Mouse (Mus musculus) right cerebral cortex, postnatal 25 days (tissue): ENCODE results near the gene Vac14.

Experiments
- DNase-seq: peaks from one replicate; pipeline ENCODE4 v3.0.0; 2022

Vac14 gene

DNA sequence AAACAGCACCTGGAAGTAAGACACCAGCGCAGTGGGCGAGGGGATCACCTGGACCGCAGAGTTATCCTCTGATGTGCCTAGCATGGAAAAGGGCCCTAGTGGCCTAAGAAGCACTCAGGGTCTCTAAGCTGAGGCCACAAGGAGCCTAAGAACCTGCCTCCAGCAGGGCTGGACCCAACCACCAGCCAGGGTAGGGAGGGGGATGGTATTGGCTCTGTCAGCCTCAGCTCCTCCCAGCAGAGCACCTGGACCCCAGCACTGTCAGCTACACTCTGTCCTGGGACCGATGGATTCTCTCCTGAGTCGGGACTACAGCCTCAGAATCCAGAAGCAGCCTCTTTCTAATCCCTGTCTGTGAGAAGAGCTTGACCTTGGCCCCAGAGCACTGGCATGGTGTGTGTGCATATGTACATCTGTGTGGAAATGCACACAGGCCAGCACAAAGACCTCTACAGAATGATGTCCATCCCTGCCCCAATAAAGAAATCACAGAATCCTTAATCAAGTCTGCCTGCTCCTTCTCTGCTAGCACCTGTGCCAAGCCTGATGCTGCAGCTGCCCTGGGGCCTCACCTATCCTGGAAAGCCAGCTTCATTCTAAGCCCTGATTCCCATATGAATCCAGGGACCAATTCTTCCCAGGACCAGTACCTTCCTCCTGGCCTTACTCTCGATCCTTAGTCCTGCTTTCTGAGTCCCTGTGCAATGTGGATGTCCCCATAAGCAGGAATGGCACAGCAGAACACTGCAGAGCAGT lies 101.7 kb downstream of the Vac14 start:
- no peak for DNase-seq

DNA sequence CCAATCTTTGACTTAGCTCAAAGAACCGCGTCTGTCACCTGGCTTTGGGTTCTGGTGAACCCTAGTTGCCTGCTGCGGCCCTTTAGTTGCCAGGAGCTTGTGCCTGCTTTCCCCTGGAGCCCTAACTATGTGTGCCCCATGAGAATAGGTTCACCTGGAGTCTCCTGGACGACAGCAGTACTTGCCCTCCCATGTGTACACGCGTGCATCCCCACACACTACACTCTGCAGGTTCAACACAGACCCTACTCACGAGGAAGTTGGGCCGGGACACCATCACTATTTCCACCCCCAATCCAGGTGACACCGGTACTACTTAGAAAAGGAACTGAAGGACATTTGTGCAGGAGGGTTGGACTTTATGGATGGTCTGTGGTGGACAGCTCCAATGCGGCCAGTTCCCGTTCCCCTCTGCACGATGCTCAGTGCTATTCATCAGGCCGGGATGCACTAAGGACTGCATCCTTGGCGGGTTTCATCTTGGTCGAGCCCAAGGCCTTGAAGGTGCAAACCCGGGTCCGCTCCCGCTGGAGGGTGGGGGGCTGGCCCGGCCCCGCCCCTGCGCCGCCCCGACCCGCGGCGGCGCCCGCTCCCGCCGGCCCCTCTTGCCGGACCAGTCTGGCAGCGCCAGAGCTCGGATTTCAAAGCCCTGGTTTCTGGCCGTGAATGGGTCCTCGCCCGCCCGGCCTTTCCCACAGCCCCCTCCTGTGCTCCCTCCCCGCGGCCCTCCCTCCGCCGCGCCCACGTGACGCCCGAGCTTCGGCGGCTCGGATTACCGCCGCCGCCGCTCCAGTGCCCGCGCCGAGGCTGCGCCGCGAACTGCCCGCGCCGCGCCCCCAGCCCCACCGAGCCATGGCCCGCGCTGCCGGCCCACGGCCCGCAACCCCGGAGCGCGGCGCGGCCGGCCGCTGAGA lies 102.6 kb downstream of the Vac14 start, which contains the start of gene Mtss1l:
TSS of gene Mtss1l (plus strand) at position 792 of the 914 bp plus-strand sequence.
- DNase-seq, result peak; percentile 82

- DNase-seq, result no peak
These were observed 103.4 kb downstream of the Vac14 start for GRCm38 (mm10) chr8:110721606-110722413.

- no peak for DNase-seq
These were observed 104.1 kb downstream of the Vac14 start for GRCm38 (mm10) chr8:110722414-110723011.

DNA sequence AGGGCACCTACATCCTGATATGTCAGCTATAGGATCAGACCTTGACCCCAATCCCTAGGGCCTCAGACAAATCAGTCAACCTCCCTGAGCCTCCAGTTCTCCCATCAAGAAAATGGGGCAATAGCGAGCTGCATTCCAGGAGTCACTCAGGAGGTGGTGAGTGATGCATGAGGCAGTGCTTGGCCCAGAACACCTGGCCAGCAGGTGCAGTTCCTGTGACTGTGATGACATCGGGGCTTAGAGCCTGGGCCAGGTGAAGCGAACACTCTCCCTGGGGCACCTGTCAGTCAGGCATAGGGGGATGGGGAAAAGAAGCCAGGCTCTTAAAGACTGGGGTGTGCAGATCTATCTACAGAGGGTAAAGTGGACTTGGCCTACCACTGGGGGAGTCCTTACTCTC lies 106.1 kb downstream of the Vac14 start:
- no peak for DNase-seq

DNA sequence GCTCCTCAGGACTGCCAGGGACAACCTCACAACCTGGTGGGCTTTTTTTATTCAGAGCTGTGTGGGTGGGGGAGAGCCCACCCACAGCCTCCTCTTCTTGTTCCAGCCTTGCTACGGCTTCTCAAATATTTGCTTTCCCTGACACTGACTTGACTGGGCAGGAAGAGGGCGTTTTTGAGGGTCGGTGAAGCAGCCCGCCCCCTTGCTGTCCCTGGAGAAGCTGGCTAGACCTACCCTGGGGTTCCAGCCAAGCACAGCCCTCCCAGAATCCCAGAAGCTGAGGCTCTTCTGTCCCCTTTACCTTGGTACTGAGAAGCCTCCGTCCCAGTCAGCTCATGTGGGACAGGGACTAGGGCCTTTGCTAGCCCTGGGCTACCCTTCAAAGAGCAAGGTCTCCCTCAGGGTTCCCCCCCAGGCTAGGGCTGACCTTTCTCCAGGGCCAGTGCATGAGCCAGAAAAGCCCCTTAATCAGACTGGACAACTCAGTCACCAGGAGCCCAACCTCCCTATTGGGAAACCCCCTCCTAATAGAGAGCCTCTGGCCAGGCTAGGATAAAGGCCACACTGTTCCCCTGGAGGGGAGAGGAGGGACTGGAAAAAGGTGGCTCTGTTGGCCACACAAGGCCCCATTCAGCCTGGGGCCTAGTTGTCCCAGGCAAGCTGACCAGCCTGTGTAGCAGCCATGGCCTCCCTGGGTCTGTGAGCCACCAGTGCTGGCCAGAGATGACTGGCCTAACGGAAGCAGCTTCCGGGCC lies 106.9 kb downstream of the Vac14 start:
- peak; percentile 43 for DNase-seq

DNA sequence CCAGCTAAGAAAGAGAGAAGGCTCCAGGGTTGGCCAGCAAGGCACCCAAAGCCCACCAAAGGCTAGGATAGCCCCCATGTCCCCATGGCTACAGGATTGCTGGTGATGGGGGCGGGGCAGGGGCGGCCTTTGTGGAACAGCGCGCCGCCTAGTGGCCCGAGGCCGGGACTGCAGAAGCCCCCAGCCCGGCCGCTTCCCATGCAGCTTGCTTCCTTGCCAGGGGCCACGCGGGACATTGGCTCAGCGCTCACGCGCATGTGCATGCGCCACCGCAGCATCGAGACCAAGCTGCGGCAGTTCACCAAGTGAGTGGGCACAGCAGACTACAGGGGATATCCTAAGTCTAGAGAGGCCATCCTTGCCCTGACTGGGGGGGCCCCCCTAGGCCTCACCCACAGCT lies 108.5 kb downstream of the Vac14 start:
- DNase-seq, result peak; percentile 55

- DNase-seq, result peak; percentile 34
These were observed 113.0 kb downstream of the Vac14 start for GRCm38 (mm10) chr8:110731346-110731859.

GRCm38 (mm10) chr8:110733036-110733435 lies 114.7 kb downstream of the Vac14 start:
- DNase-seq, result no peak

DNA sequence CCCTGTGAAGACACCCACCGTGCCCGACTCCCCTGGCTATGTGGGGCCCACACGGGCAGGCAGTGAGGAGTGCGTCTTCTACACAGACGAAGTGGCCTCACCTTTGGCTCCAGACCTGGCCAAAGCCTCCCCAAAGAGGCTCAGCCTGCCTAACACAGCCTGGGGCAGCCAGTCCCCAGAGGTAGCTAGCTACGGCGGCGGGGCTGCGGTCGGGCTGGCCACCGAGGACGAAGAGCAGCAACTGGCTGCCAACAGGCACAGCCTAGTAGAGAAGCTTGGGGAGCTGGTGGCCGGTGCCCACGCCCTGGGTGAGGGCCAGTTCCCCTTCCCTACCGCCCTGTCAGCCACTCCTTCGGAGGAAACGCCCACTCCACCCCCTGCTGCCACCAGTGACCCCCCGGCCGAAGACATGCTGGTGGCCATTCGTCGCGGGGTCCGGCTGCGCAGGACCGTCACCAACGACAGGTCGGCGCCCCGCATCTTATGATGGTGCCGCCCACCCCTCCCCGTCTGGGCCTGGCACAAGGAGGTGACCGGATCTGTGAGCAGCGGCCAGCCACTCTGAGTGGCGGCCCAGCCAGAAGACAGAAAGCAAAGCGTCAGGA lies 120.3 kb downstream of the Vac14 start:
- no peak for DNase-seq

GRCm38 (mm10) chr8:110740629-110741175 lies 122.3 kb downstream of the Vac14 start:
- DNase-seq, result no peak

DNA sequence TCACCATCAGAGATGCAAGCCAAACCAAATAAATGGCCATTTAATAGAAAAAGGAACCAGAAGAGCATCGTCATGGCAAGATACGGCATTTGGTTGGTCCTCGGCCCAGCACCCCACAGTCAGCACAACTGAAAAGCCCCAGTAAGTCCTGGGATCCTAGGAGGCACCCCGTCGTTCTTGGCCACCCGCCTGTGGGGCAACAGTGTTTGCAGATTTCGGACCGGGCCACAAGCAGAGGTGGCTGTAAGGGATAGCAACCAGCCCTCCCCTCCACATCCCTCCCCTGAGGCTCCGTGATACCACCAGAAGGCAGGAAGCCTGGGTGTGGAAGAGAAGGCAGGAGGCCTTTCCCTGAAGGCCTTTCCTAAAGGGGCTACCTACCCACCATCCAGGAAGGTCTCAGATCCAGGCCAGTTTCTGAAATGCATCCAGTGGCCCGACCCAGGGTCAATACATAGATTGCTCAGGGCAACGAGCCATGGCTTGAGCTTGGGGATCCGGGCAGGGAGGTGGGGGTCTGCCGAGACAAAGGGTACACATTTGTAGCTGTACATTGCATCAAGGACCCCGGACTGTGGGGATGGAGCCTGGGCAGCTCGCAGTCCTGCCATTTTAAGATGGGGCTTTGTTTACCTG lies 123.5 kb downstream of the Vac14 start:
- no peak for DNase-seq

GRCm38 (mm10) chr8:110742452-110742818 lies 124.0 kb downstream of the Vac14 start:
- no peak for DNase-seq

DNA sequence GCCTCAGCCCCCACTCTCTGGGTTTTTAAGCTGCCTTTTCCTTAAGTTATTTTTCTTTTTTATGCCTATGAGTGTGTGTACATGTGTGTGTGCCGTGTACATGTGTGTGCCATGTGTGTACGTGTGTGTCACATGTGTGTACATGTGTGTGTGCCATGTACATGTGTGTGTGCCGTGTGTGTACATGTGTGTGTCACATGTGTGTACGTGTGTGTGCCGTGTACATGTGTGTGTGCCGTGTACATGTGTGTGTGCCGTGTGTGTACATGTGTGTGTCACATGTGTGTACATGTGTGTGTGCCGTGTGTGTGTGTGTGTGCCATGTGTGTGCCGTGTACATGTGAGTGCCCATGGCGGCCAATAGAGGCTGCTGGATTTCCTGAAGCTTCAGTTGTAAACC lies 126.8 kb downstream of the Vac14 start:
- no peak for DNase-seq

- no peak for DNase-seq
These were observed 128.3 kb downstream of the Vac14 start for GRCm38 (mm10) chr8:110746661-110747060.

GRCm38 (mm10) chr8:110749500-110750170 lies 131.2 kb downstream of the Vac14 start:
- DNase-seq, result no peak

DNA sequence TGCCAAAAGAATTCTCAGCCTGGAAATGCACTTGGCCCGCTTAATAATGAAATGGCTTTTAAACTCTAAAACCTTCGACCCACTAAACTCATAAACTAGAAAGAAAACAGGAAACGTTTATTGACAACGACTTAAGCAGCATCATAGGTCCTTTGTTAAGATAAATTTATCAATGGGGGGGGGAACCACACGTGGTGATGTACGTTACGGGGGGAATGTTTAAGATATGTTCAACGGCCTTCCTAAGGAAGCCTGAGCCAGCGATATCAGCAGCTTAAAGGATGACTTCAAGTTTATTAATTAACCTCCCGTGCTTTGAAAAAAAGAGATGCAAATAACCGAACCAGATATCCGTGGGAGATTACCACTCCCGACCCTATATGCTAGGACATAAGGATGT lies 131.9 kb downstream of the Vac14 start:
- no peak for DNase-seq

DNA sequence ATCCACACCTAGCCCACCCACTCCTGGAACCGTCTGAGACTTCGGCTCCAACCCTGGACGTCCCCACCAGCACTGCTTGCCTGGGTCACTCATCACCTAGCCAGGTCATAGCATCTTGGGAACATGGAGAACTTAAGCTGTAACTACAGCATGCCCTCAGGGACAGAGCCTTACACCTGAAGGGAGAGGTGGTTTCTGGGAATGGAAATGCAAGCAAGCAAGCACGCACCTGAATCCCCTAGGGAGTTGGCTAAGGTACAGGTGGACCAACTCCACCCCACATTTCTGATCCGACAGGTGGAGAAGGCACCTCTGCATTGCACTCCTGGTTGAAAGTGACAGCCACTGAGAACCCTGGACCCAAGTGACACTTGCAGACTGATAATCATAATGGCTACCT lies 133.1 kb downstream of the Vac14 start:
- no peak for DNase-seq

GRCm38 (mm10) chr8:110754713-110755112 lies 136.3 kb downstream of the Vac14 start:
- DNase-seq, result no peak
